ENCODE assay signal across 23 mouse cellular contexts in the genomic region with DNA sequence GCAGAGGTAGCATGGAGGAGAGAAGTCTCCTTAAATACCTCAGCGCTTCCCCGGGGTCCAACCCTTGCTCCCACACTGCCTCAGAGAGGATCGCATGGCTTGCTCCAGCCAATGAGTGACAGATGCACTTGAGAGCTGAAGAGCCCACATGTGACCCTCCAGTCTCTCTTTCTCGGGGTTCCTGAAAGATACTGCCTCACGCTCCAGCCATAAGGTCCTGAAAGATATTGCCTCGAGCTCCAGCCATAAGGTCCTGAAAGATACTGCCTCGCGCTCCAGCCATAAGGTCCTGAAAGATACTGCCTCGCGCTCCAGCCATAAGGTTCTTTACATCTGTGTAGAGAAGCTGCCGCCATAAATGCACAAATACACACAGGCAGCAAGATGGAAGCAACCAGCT. TPM values are rescaled to one million over a fixed set of nuclear protein-coding genes. Genes with fewer than 3 reads are reported as not detected.
DNase-seq lines count a peak whose midpoint lies in the region; ATAC-seq and TF ChIP-seq lines count a peak whose summit lies in the region.
"Had no signal": no experiment of that assay in that cellular context is flagged by ENCODE, and none has a peak within 500 bp of the region (broad histone marks: within the 10 kb centered on the region; RNA-seq: fewer than 3 reads in every experiment).

No protein-coding gene starts in this region.

- TF ChIP-seq CTCF in kidney, adult 2 months (conservative IDR thresholded peaks at IDR 0.05; ENCODE audit: insufficient read depth, insufficient read length, low read depth, low read length) = no peak

- H3K4me2 ChIP-seq in heart, embryonic 11.5 days = peak overlapping the region; percentile 16; the same call in 1 of the 2 replicates
- peak overlapping the region; percentile 39 for H3K4me2 ChIP-seq in liver, embryonic 12.5 days
- H3K4me2 ChIP-seq in forebrain, embryonic 14.5 days (ENCODE audit: low read length) = no peak overlapping the region
- H3K4me2 ChIP-seq: forebrain, embryonic 12.5 days; hindbrain, embryonic 13.5 days; limb, embryonic 15.5 days; neural tube, embryonic 12.5 days had no signal

- WGBS in heart, embryonic 11.5 days (ENCODE audit: insufficient replicate concordance) = 68% methylated on average over 11 of the region's 11 CpGs
- 42% methylated on average over 11 of the region's 11 CpGs for WGBS in liver, embryonic 12.5 days (ENCODE audit: insufficient replicate concordance)
- 90% methylated on average over 11 of the region's 11 CpGs for WGBS in kidney, adult 2 months
- WGBS in forebrain, embryonic 14.5 days = 86% methylated on average over 11 of the region's 11 CpGs

- no peak overlapping the region for H3K4me3 ChIP-seq in heart, embryonic 11.5 days (ENCODE audit: low read depth, low read length)
- H3K4me3 ChIP-seq in megakaryocyte, embryonic 14.5 days (replicated peaks) = peak overlapping the region; percentile 54
- no peak overlapping the region for H3K4me3 ChIP-seq in liver, embryonic 12.5 days
- H3K4me3 ChIP-seq in kidney, adult 2 months (ENCODE audit: insufficient read depth, low read depth, low read length) = no peak overlapping the region
- no peak overlapping the region for H3K4me3 ChIP-seq in forebrain, embryonic 14.5 days (ENCODE audit: low read depth, low read length)
- H3K4me3 ChIP-seq: embryonic facial prominence, embryonic 10.5 days; forebrain, embryonic 12.5 days; heart, adult 2 months; hindbrain, embryonic 13.5 days; limb, embryonic 15.5 days; neural tube, embryonic 12.5 days had no signal

- intact Hi-C loops in heart, postnatal 14 days (cut with DNase I) = no loop called here

- ATAC-seq in heart, embryonic 11.5 days (replicated peaks; ENCODE audit: insufficient number of reproducible peaks, low FRiP score, low TSS enrichment) = peak; percentile 72
- no peak for ATAC-seq in megakaryocyte, adult 5-6 weeks (ENCODE audit: poor library complexity, severe bottlenecking)
- ATAC-seq in liver, embryonic 12.5 days = peak; percentile 90
- ATAC-seq in forebrain, embryonic 14.5 days = no peak
- ATAC-seq: inflammation-experienced regulatory T-cells, adult 6 months had no signal

- H3K4me1 ChIP-seq in heart, embryonic 11.5 days (ENCODE audit: control insufficient read depth, insufficient read depth, low read length) = peaks cover 10% of the 10 kb centered on the region
- H3K4me1 ChIP-seq in megakaryocyte, embryonic 14.5 days = peaks cover 100% of the 10 kb centered on the region
- peaks cover 41% of the 10 kb centered on the region for H3K4me1 ChIP-seq in liver, embryonic 12.5 days
- no peaks in the 10 kb centered on the region for H3K4me1 ChIP-seq in kidney, adult 2 months (ENCODE audit: control insufficient read depth, insufficient read depth, low read length)
- H3K4me1 ChIP-seq in forebrain, embryonic 14.5 days (ENCODE audit: control insufficient read depth, insufficient read depth, low read length) = no peaks in the 10 kb centered on the region
- H3K4me1 ChIP-seq: embryonic facial prominence, embryonic 10.5 days; forebrain, embryonic 12.5 days; neural tube, embryonic 12.5 days had no signal

- H3K27ac ChIP-seq in heart, embryonic 11.5 days (ENCODE audit: low read depth, low read length) = 0 out of 2 replicates have a peak overlapping the region, but pooled peaks have one; percentile 29
- peak overlapping the region; percentile 65 for H3K27ac ChIP-seq in liver, embryonic 12.5 days
- H3K27ac ChIP-seq in kidney, adult 2 months (ENCODE audit: insufficient read depth, low read depth, low read length) = no peak overlapping the region
- H3K27ac ChIP-seq in forebrain, embryonic 14.5 days (ENCODE audit: low read depth, low read length) = no peak overlapping the region
- H3K27ac ChIP-seq: embryonic facial prominence, embryonic 10.5 days; forebrain, embryonic 12.5 days; heart, adult 2 months; hindbrain, embryonic 13.5 days; limb, embryonic 15.5 days; neural tube, embryonic 12.5 days had no signal

- no peaks in the 10 kb centered on the region for H3K36me3 ChIP-seq in heart, embryonic 11.5 days (ENCODE audit: control insufficient read depth, insufficient read depth, low read length)
- peaks cover 98% of the 10 kb centered on the region for H3K36me3 ChIP-seq in megakaryocyte, embryonic 14.5 days (replicated peaks; ENCODE audit: low read length)
- H3K36me3 ChIP-seq in liver, embryonic 12.5 days = no peaks in the 10 kb centered on the region
- no peaks in the 10 kb centered on the region for H3K36me3 ChIP-seq in kidney, adult 2 months (ENCODE audit: control insufficient read depth, insufficient read depth, low read length)
- no peaks in the 10 kb centered on the region for H3K36me3 ChIP-seq in forebrain, embryonic 14.5 days (ENCODE audit: control insufficient read depth, insufficient read depth, low read length)
- H3K36me3 ChIP-seq: embryonic facial prominence, embryonic 10.5 days; forebrain, embryonic 12.5 days; hindbrain, embryonic 13.5 days; limb, embryonic 15.5 days; neural tube, embryonic 12.5 days had no signal

- H3K9ac ChIP-seq in heart, embryonic 11.5 days (ENCODE audit: low read depth, low read length) = no peak overlapping the region
- H3K9ac ChIP-seq in liver, embryonic 12.5 days = no peak overlapping the region
- H3K9ac ChIP-seq in forebrain, embryonic 14.5 days (ENCODE audit: low read length) = no peak overlapping the region
- H3K9ac ChIP-seq: forebrain, embryonic 12.5 days; hindbrain, embryonic 13.5 days; limb, embryonic 15.5 days; neural tube, embryonic 12.5 days had no signal

- H3K9me3 ChIP-seq in heart, embryonic 11.5 days (replicated peaks; ENCODE audit: control insufficient read depth, low read length) = no peaks in the 10 kb centered on the region
- H3K9me3 ChIP-seq in megakaryocyte, embryonic 14.5 days = no peaks in the 10 kb centered on the region
- no peaks in the 10 kb centered on the region for H3K9me3 ChIP-seq in liver, embryonic 12.5 days (replicated peaks)
- H3K9me3 ChIP-seq in forebrain, embryonic 14.5 days (replicated peaks; ENCODE audit: control insufficient read depth, low read length) = no peaks in the 10 kb centered on the region
- H3K9me3 ChIP-seq: embryonic facial prominence, embryonic 10.5 days; forebrain, embryonic 12.5 days; hindbrain, embryonic 13.5 days; limb, embryonic 15.5 days; neural tube, embryonic 12.5 days had no signal

- no peaks in the 10 kb centered on the region for H3K27me3 ChIP-seq in heart, embryonic 11.5 days (ENCODE audit: control insufficient read depth, insufficient read depth, low read length)
- no peaks in the 10 kb centered on the region for H3K27me3 ChIP-seq in megakaryocyte, embryonic 14.5 days (replicated peaks)
- H3K27me3 ChIP-seq in liver, embryonic 12.5 days (replicated peaks) = no peaks in the 10 kb centered on the region
- H3K27me3 ChIP-seq in kidney, adult 2 months (replicated peaks; ENCODE audit: control insufficient read depth, insufficient read depth, low read length) = no peaks in the 10 kb centered on the region
- H3K27me3 ChIP-seq in forebrain, embryonic 14.5 days (replicated peaks; ENCODE audit: control insufficient read depth, insufficient read depth, low read length) = no peaks in the 10 kb centered on the region
- H3K27me3 ChIP-seq: forebrain, embryonic 12.5 days; hindbrain, embryonic 13.5 days; limb, embryonic 15.5 days; neural tube, embryonic 12.5 days had no signal

- no peak for TF ChIP-seq POLR2A in kidney, adult 2 months (IDR thresholded peaks at IDR 0.05; ENCODE audit: low read depth, low read length)

- DNase-seq in heart, postnatal 14 days = no peak
- no peak for DNase-seq in kidney, adult 2 months
- DNase-seq in forebrain, embryonic 14.5 days (ENCODE audit: low spot score) = no peak
- DNase-seq: adrenal gland, postnatal 36 days; B cell, adult 2 months; cerebellum, adult 2 months; cerebellum, postnatal 36 days; gastrocnemius, postnatal 14 days; heart, adult 2 months; kidney, adult 8-10 months; kidney, postnatal 14 days; lung, postnatal 10 days; spleen, adult 18-20 months had no signal

RNA-seq across cellular contexts. Expression of gene Apoh, which starts 24.0 kb away (rescaled TPM):
- polyA plus RNA-seq in heart, embryonic 11.5 days (2014; fragmentation: Nextera tagmentation; extraction: Ambion mirVana) = 0.26 TPM in 1 of 2 replicates, not detected in the other
- not detected for total RNA-seq in heart, postnatal 14 days (2021)
- not detected in 2 replicates for polyA plus RNA-seq in megakaryocyte, embryonic 14.5 days (2012; ENCODE audit: insufficient read depth, low replicate concordance)
- total RNA-seq in megakaryocyte, adult 5-6 weeks (2015) = not detected in 2 replicates
- not detected in 2 replicates for total RNA-seq in megakaryocyte, adult 5-6 weeks (2017)
- 36.3 and 36.7 TPM in 2 replicates for polyA plus RNA-seq in liver, embryonic 12.5 days (2016; fragmentation: Nextera tagmentation; extraction: Ambion mirVana)
- polyA plus RNA-seq in kidney, adult 2 months (2012; rRNA removed) = 0.12 TPM in 1 of 2 replicates, not detected in the other
- polyA plus RNA-seq in forebrain, embryonic 14.5 days (2014; fragmentation: Nextera tagmentation; extraction: Ambion mirVana) = 0.19 TPM in 1 of 2 replicates, not detected in the other
- total RNA-seq: heart, adult 2 months had no signal
- polyA plus RNA-seq: embryonic facial prominence, embryonic 10.5 days; forebrain, embryonic 12.5 days; inflammation-experienced regulatory T-cells, adult 6 months; neural tube, embryonic 12.5 days had no signal

RNA-seq across cellular contexts. Expression of gene Prkca, which starts 24.6 kb away (rescaled TPM):
- 15.7 and 16.9 TPM in 2 replicates for polyA plus RNA-seq in heart, embryonic 11.5 days (2014; fragmentation: Nextera tagmentation; extraction: Ambion mirVana)
- 10 to 100 TPM; 33.5 to 49.2 TPM for total RNA-seq in heart, postnatal 14 days (2021)
- 35.7 and 36.2 TPM in 2 replicates for polyA plus RNA-seq in megakaryocyte, embryonic 14.5 days (2012; ENCODE audit: insufficient read depth, low replicate concordance)
- total RNA-seq in megakaryocyte, adult 5-6 weeks (2015) = 6.4 and 6.9 TPM in 2 replicates
- 1.6 and 4.3 TPM in 2 replicates for total RNA-seq in megakaryocyte, adult 5-6 weeks (2017)
- 6.4 and 7.5 TPM in 2 replicates for polyA plus RNA-seq in liver, embryonic 12.5 days (2016; fragmentation: Nextera tagmentation; extraction: Ambion mirVana)
- 3.5 and 5.4 TPM in 2 replicates for polyA plus RNA-seq in kidney, adult 2 months (2012; rRNA removed)
- 5.3 and 5.7 TPM in 2 replicates for polyA plus RNA-seq in forebrain, embryonic 14.5 days (2014; fragmentation: Nextera tagmentation; extraction: Ambion mirVana)

Comparison
In these comparisons a context has a peak if more than half of its experiments do, and no peak if none do; other contexts are left out.
1. ATAC-seq: peak in heart, embryonic 11.5 days (single experiment) and liver, embryonic 12.5 days (single experiment); none in megakaryocyte, adult 5-6 weeks (single experiment) and forebrain, embryonic 14.5 days (single experiment).
2. H3K27ac ChIP-seq: peak in heart, embryonic 11.5 days (single experiment) and liver, embryonic 12.5 days (single experiment); none in kidney, adult 2 months (single experiment) and forebrain, embryonic 14.5 days (single experiment).
3. RNA of gene Apoh, which starts 24.0 kb away (polyA plus RNA-seq): 36.3 to 36.7 TPM in liver, embryonic 12.5 days; 0.26 TPM in heart, embryonic 11.5 days, 0.12 TPM in kidney, adult 2 months, not detected in megakaryocyte, embryonic 14.5 days and 0.19 TPM in forebrain, embryonic 14.5 days; every median in the first group is over 10 times any median in the second.